Mouse (Mus musculus): ENCODE measurements around the gene Acsm2. TPM values are rescaled to one million over a fixed set of nuclear protein-coding genes. Genes with fewer than 3 reads are reported as not detected.

The Acsm2 gene
- polyA plus RNA-seq, 1 experiment from 2014 or later: not detected

- Histone ChIP-seq H3K27me3 (replicated peaks; ENCODE audit: control insufficient read depth, insufficient read depth, low read length) (no peaks in the 10 kb centered on the region), H3K27ac (ENCODE audit: low read length) (no peak overlapping the region), H3K4me3 (ENCODE audit: low read length) (no peak overlapping the region), H3K36me3 (ENCODE audit: control insufficient read depth, insufficient read depth, low read length) (no peaks in the 10 kb centered on the region), H3K9ac (ENCODE audit: low read depth, low read length) (no peak overlapping the region), H3K9me3 (ENCODE audit: control insufficient read depth, low read length) (no peaks in the 10 kb centered on the region), H3K4me1 (ENCODE audit: control insufficient read depth, insufficient read depth, low read length) (no peaks in the 10 kb centered on the region), H3K4me2 (ENCODE audit: low read depth, low read length) (no peak overlapping the region)
- ATAC-seq: no peak
These were observed 84.6 kb downstream of the Acsm2 start for GRCm38 (mm10) chr7:119638773-119639172.

GRCm38 (mm10) chr7:119642307-119642706 lies 88.2 kb downstream of the Acsm2 start:
- Histone ChIP-seq H3K4me3 (ENCODE audit: low read length) (no peak overlapping the region), H3K36me3 (ENCODE audit: control insufficient read depth, insufficient read depth, low read length) (no peaks in the 10 kb centered on the region), H3K9ac (ENCODE audit: low read depth, low read length) (no peak overlapping the region), H3K9me3 (ENCODE audit: control insufficient read depth, low read length) (no peaks in the 10 kb centered on the region), H3K27me3 (replicated peaks; ENCODE audit: control insufficient read depth, insufficient read depth, low read length) (no peaks in the 10 kb centered on the region), H3K27ac (ENCODE audit: low read length) (no peak overlapping the region), H3K4me1 (ENCODE audit: control insufficient read depth, insufficient read depth, low read length) (no peaks in the 10 kb centered on the region), H3K4me2 (ENCODE audit: low read depth, low read length) (no peak overlapping the region)
- ATAC-seq: no peak
- WGBS: 77% methylated on average over 5 of the region's 5 CpGs

Other genes with a start within 250 kb of the Acsm2 start
- gene Gp2, start 95.1 kb upstream of the Acsm2 start, polyA plus RNA-seq (2015; fragmentation: Nextera tagmentation; extraction: Ambion mirVana): 0.59 and 0.89 TPM in 2 replicates
- gene Umod, start 75.1 kb upstream of the Acsm2 start, polyA plus RNA-seq (2015; fragmentation: Nextera tagmentation; extraction: Ambion mirVana): not detected in 2 replicates
- 0.07 TPM in 1 of 2 replicates, not detected in the other for gene Acsm5, start 34.9 kb upstream of the Acsm2 start, polyA plus RNA-seq (2015; fragmentation: Nextera tagmentation; extraction: Ambion mirVana)
- gene Pdilt, start 30.9 kb upstream of the Acsm2 start, polyA plus RNA-seq (2015; fragmentation: Nextera tagmentation; extraction: Ambion mirVana): not detected in 2 replicates
- gene Acsm1, start 52.7 kb downstream of the Acsm2 start, polyA plus RNA-seq (2015; fragmentation: Nextera tagmentation; extraction: Ambion mirVana): 0.09 and 0.10 TPM in 2 replicates
- not detected in 2 replicates for gene Acsm4, start 135.7 kb downstream of the Acsm2 start, polyA plus RNA-seq (2015; fragmentation: Nextera tagmentation; extraction: Ambion mirVana)
- gene Thumpd1, start 166.5 kb downstream of the Acsm2 start, polyA plus RNA-seq (2015; fragmentation: Nextera tagmentation; extraction: Ambion mirVana): 53.8 and 56.4 TPM in 2 replicates
- 7.2 and 8.3 TPM in 2 replicates for gene Acsm3, start 206.6 kb downstream of the Acsm2 start, polyA plus RNA-seq (2015; fragmentation: Nextera tagmentation; extraction: Ambion mirVana)
- 15.8 and 17.2 TPM in 2 replicates for gene Rexo5, start 239.7 kb downstream of the Acsm2 start, polyA plus RNA-seq (2015; fragmentation: Nextera tagmentation; extraction: Ambion mirVana)
- gene Eri2, start 239.7 kb downstream of the Acsm2 start, polyA plus RNA-seq (2015; fragmentation: Nextera tagmentation; extraction: Ambion mirVana): 14.0 and 15.1 TPM in 2 replicates

Data from intestine, embryonic 16.5 days (tissue).